Mouse (Mus musculus): ENCODE measurements around the gene Efcab2. TPM values are rescaled to one million over a fixed set of nuclear protein-coding genes. Genes with fewer than 3 reads are reported as not detected.
A peak's percentile ranks its signal among the peaks of the same experiment; 100 is the strongest.

Efcab2 gene
- polyA plus RNA-seq, 1 experiment from 2014 or later: 2.4 TPM

DNA sequence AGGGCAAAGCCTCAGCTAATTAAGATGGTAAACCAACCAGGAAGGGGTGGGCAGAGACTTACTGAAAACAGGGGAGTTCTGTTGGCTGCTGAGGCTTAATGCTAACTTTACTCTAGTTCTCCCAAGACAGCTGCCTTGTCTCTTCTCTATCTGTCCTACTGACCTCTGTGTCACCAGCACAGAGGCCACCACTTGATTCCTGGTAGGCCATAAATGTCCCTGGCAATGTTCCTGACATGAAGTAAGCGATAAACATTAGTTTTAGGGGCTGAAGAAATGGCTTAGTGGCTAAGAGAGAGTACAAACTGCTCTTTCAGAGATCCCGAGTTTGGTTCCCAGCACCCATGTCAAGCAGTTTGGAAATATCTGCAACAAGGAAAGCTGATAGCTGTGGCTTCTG is 29.0 kb upstream of the Efcab2 start:
- no peak overlapping the region for H3K9ac ChIP-seq
- peaks cover 33% of the 10 kb centered on the region for H3K4me1 ChIP-seq (replicated peaks)
- ATAC-seq (ENCODE audit: insufficient read depth): no peak
- no peaks in the 10 kb centered on the region for H3K27me3 ChIP-seq
- 68% methylated on average over 2 of the region's 2 CpGs for WGBS (ENCODE audit: insufficient replicate concordance)
- H3K36me3 ChIP-seq (replicated peaks): no peaks in the 10 kb centered on the region
- H3K4me2 ChIP-seq: no peak overlapping the region
- H3K9me3 ChIP-seq (replicated peaks): no peaks in the 10 kb centered on the region
- H3K27ac ChIP-seq (replicated peaks): no peak overlapping the region
- no peak overlapping the region for H3K4me3 ChIP-seq (replicated peaks)

DNA sequence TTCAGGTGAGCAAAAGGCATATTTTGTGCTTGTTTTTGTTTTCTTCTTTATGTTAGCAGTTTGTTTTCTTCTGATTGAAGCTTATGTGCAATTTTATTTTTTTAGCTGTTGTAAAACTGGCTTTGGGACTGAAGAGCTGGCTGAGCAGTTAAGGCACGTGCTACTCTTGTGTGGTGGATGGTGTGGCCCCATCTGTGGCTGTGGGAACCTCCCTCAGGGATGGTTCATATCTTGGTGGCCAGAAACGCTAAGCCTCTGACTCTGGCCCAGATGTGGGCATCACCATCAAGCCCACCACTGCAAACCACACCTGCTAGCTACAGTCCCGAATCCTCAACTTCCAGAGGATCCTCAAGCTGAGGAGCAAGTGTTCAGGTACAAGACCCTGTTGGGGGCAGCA is 27.8 kb upstream of the Efcab2 start:
- H3K27ac ChIP-seq (replicated peaks): no peak overlapping the region
- H3K9me3 ChIP-seq (replicated peaks): no peaks in the 10 kb centered on the region
- H3K4me2 ChIP-seq: no peak overlapping the region
- WGBS (ENCODE audit: insufficient replicate concordance): 19% methylated on average over 3 of the region's 3 CpGs
- H3K9ac ChIP-seq: no peak overlapping the region
- peak; percentile 68 for ATAC-seq (ENCODE audit: insufficient read depth)
- H3K27me3 ChIP-seq: no peaks in the 10 kb centered on the region
- H3K4me3 ChIP-seq (replicated peaks): no peak overlapping the region
- peaks cover 31% of the 10 kb centered on the region for H3K4me1 ChIP-seq (replicated peaks)
- H3K36me3 ChIP-seq (replicated peaks): no peaks in the 10 kb centered on the region

DNA sequence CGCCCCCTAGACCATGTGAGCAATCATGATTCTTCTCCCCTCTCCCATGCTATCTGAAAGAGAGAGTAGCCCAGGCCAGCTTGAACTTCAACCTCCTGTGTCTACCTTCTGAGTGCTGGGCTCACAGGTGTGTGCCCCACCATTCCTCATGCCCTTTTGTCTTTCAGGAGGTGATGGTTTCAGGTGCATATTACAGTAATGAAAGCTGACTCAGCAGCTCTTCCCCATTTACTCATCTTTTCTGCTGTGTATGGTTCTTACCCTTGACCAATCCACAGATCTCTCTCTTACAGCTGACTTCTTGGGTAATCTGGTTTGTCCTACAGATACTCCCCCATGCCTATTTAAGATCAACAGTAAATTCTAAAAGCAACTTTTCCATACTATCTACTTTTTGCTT is 26.7 kb upstream of the Efcab2 start:
- H3K4me3 ChIP-seq (replicated peaks): no peak overlapping the region
- H3K9ac ChIP-seq: no peak overlapping the region
- no peaks in the 10 kb centered on the region for H3K36me3 ChIP-seq (replicated peaks)
- ATAC-seq (ENCODE audit: insufficient read depth): no peak
- WGBS (ENCODE audit: insufficient replicate concordance): 72% methylated on average over 1 of the region's 1 CpGs
- peaks cover 26% of the 10 kb centered on the region for H3K4me1 ChIP-seq (replicated peaks)
- no peak overlapping the region for H3K4me2 ChIP-seq
- H3K27ac ChIP-seq (replicated peaks): no peak overlapping the region
- no peaks in the 10 kb centered on the region for H3K9me3 ChIP-seq (replicated peaks)
- H3K27me3 ChIP-seq: no peaks in the 10 kb centered on the region

DNA sequence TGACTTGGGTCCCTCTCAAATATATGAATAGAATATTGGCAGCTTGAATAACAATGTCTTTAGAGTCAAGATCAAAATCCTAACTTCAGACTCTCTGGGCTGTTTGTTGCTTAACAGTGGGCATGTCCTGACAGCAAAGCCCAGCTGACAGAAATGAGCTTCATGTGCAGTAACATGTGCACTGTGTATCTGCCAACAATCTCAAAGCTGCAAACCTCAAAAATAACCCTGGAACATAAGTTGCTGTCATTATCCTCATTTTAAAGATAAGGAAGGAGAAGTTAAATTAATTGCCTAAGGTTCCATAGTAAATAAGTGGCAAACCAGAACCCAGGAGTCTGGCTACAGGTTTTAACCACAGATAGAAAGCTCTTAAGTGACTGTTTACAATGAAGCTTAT is 23.7 kb upstream of the Efcab2 start:
- H3K36me3 ChIP-seq (replicated peaks): no peaks in the 10 kb centered on the region
- H3K4me3 ChIP-seq (replicated peaks): no peak overlapping the region
- H3K4me2 ChIP-seq: no peak overlapping the region
- H3K27me3 ChIP-seq: no peaks in the 10 kb centered on the region
- no peaks in the 10 kb centered on the region for H3K9me3 ChIP-seq (replicated peaks)
- H3K4me1 ChIP-seq (replicated peaks): peaks cover 22% of the 10 kb centered on the region
- no peak overlapping the region for H3K9ac ChIP-seq
- H3K27ac ChIP-seq (replicated peaks): no peak overlapping the region
- ATAC-seq (ENCODE audit: insufficient read depth): no peak

DNA sequence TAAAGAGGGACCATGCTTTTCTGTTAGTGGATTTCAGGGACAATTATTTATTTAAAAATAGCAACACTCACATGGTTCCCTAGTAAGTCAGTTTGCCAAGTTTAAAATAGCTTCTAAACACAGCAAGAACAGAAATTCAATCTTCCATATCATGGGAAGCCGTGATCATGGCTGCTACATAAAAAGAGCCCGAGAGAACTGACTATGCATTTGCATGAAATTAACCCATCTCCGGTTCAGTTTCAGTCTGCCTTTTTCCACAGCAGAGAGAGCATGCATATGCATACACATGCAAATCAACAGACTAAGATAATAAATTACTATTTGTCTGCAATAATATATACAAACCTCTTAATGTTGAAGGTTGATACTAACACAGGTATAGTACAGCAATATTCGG is 17.1 kb upstream of the Efcab2 start:
- Histone ChIP-seq H3K27ac (replicated peaks) (no peak overlapping the region), H3K9ac (no peak overlapping the region), H3K4me1 (replicated peaks) (0 out of 2 replicates have a peak, but pooled peaks cover 4% of the 10 kb centered on the region), H3K27me3 (no peaks in the 10 kb centered on the region), H3K4me2 (no peak overlapping the region), H3K36me3 (replicated peaks) (no peaks in the 10 kb centered on the region), H3K9me3 (replicated peaks) (no peaks in the 10 kb centered on the region), H3K4me3 (replicated peaks) (no peak overlapping the region)
- 62% methylated on average over 4 of the region's 4 CpGs for WGBS (ENCODE audit: insufficient replicate concordance)
- no peak for ATAC-seq (ENCODE audit: insufficient read depth)

DNA sequence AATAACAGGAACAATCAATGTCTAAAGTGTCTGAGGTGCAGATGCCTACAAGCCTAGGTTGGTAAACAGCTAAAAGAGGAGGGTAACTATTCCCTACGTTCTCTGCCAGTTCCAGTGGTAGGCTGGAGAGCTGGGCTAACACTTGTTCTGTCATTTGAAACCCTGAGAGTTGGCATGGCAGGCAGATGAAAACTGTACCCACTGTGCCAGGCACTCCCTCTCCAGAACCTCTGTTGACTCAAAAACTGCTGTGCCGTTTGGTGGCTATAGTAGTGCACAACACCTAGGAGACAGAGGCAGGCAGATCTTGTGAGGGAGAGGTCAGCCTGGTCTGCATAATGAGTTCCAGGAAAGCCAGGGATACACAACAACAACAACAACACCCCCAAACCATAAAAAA is 16.5 kb upstream of the Efcab2 start:
- Histone ChIP-seq H3K4me2 (no peak overlapping the region), H3K4me3 (replicated peaks) (no peak overlapping the region), H3K27ac (replicated peaks) (no peak overlapping the region), H3K27me3 (no peaks in the 10 kb centered on the region), H3K36me3 (replicated peaks) (no peaks in the 10 kb centered on the region), H3K9ac (no peak overlapping the region), H3K9me3 (replicated peaks) (no peaks in the 10 kb centered on the region), H3K4me1 (replicated peaks) (0 out of 2 replicates have a peak, but pooled peaks cover 3% of the 10 kb centered on the region)
- 52% methylated on average over 2 of the region's 2 CpGs for WGBS (ENCODE audit: insufficient replicate concordance)
- no peak for ATAC-seq (ENCODE audit: insufficient read depth)

DNA sequence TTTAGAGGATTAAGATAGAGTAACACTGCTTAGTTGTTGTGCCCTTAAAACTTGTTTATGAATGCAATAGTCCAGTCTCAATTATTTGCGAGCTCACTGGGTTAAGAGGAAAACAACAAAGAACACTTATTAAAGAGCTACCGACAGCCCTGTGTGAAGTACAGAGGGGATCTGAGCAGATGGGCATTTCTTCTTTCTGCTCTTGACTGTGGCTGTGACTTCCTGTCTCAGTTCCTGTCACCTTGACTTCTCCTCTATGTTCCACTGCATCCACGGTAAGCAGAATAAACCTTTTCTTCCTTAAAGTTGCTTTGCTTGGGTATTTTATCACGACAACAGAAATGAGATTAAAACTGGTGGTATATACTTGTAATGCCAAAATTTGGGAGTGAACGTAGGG is 12.9 kb upstream of the Efcab2 start:
- H3K4me3 ChIP-seq (replicated peaks): no peak overlapping the region
- H3K9ac ChIP-seq: no peak overlapping the region
- no peak for ATAC-seq (ENCODE audit: insufficient read depth)
- no peaks in the 10 kb centered on the region for H3K36me3 ChIP-seq (replicated peaks)
- 31% methylated on average over 5 of the region's 5 CpGs for WGBS (ENCODE audit: insufficient replicate concordance)
- no peaks in the 10 kb centered on the region for H3K9me3 ChIP-seq (replicated peaks)
- no peaks in the 10 kb centered on the region for H3K4me1 ChIP-seq (replicated peaks)
- no peak overlapping the region for H3K27ac ChIP-seq (replicated peaks)
- no peaks in the 10 kb centered on the region for H3K27me3 ChIP-seq
- H3K4me2 ChIP-seq: no peak overlapping the region

DNA sequence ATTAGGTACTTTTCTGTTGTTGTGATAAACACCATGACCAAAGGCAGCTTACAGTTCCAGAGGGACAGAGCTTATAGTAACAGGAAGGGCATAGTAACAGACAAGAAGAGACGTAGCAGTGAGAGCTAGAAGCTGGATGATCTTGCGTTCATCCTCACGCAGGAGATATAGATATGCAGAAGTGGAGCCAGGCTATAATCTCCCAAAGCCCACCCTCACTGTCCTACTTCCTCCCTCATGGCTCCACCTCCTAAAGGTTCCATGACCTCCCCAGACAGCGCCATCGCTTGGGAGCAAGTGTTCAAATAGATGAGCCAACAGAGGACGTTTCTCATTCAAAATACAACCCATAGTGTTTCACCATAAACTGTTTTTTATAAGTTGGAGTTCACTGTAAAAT is 10.8 kb upstream of the Efcab2 start:
- Histone ChIP-seq H3K4me2 (no peak overlapping the region), H3K27ac (replicated peaks) (no peak overlapping the region), H3K4me1 (replicated peaks) (no peaks in the 10 kb centered on the region), H3K27me3 (no peaks in the 10 kb centered on the region), H3K9me3 (replicated peaks) (no peaks in the 10 kb centered on the region), H3K9ac (no peak overlapping the region), H3K36me3 (replicated peaks) (no peaks in the 10 kb centered on the region), H3K4me3 (replicated peaks) (no peak overlapping the region)
- ATAC-seq (ENCODE audit: insufficient read depth): no peak
- 64% methylated on average over 6 of the region's 6 CpGs for WGBS (ENCODE audit: insufficient replicate concordance)

DNA sequence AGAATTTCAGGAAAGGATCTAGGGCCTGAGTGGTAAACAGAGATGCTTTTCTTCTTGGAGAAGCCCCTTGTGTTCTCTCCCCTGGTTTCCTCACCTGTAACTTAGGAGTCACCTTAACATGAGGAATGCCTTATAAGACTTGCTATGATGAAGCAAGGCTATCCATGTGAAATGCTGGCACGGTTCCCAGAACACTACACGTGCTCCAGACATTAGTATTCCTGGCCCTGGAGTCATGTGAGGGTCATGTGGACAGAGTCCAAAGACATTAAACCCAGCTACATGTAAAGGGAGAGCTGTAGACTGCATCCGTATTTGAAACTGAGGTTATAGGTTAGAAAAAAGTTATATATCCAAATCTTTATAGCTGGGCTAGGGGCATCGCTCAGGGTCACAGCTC is 9.5 kb upstream of the Efcab2 start:
- 67% methylated on average over 4 of the region's 4 CpGs for WGBS (ENCODE audit: insufficient replicate concordance)

DNA sequence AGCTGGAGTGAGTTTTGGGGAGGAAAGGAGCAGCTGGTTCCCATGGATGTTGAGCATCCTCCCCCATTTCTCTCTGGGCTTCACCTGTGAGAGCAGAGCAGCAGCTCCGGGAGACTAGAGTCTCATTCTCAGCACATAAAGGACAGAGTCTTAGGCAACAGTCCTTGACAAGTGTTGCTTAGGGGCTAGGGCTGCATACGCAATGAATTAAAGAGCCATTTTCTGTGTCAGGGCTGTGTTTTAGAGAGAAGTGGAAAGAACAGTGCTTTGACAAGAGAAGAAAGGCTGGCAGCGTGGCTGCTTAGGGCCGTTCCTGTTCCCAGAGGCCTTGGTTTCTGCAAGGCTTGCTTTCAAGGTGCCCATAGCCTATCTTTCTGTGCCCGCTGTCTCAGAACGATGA is 6.0 kb upstream of the Efcab2 start:
- Histone ChIP-seq H3K4me3 (replicated peaks) (no peak overlapping the region), H3K9ac (no peak overlapping the region), H3K36me3 (replicated peaks) (no peaks in the 10 kb centered on the region), H3K27ac (replicated peaks) (no peak overlapping the region), H3K27me3 (no peaks in the 10 kb centered on the region), H3K4me1 (replicated peaks) (peaks cover 20% of the 10 kb centered on the region), H3K9me3 (replicated peaks) (no peaks in the 10 kb centered on the region), H3K4me2 (no peak overlapping the region)
- ATAC-seq (ENCODE audit: insufficient read depth): no peak
- WGBS (ENCODE audit: insufficient replicate concordance): 83% methylated on average over 6 of the region's 6 CpGs

More for the DNA sequence above, 9.5 kb upstream of the Efcab2 start:
- Histone ChIP-seq H3K36me3 (replicated peaks) (no peaks in the 10 kb centered on the region), H3K4me3 (replicated peaks) (no peak overlapping the region), H3K27ac (replicated peaks) (no peak overlapping the region), H3K4me2 (no peak overlapping the region), H3K9me3 (replicated peaks) (no peaks in the 10 kb centered on the region), H3K27me3 (no peaks in the 10 kb centered on the region), H3K4me1 (replicated peaks) (peaks cover 5% of the 10 kb centered on the region), H3K9ac (no peak overlapping the region)
- ATAC-seq (ENCODE audit: insufficient read depth): no peak

DNA sequence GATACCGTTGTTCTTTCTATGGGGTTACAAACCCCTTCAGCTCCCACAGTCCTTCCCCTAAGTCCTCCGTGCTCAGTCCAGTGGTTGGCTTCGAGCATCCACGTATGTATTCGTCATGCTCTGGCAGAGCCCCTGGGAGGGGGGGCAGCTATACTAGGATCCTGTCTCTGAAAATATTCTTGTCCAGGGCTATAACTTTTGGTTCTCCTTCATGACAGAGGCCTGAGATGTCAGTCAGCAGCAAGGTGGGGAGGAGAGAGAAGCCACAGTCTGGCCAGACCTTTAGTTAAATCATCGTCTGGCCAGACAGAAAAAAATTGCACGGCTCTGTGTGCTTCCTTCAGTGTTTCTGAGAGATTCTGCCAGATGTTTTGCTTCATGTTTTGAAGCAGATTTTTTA is 5.2 kb upstream of the Efcab2 start:
- Histone ChIP-seq H3K4me3 (replicated peaks) (no peak overlapping the region), H3K9me3 (replicated peaks) (no peaks in the 10 kb centered on the region), H3K36me3 (replicated peaks) (no peaks in the 10 kb centered on the region), H3K4me1 (replicated peaks) (peaks cover 20% of the 10 kb centered on the region), H3K4me2 (no peak overlapping the region), H3K27me3 (no peaks in the 10 kb centered on the region), H3K27ac (replicated peaks) (no peak overlapping the region), H3K9ac (no peak overlapping the region)
- 68% methylated on average over 7 of the region's 7 CpGs for WGBS (ENCODE audit: insufficient replicate concordance)
- no peak for ATAC-seq (ENCODE audit: insufficient read depth)

DNA sequence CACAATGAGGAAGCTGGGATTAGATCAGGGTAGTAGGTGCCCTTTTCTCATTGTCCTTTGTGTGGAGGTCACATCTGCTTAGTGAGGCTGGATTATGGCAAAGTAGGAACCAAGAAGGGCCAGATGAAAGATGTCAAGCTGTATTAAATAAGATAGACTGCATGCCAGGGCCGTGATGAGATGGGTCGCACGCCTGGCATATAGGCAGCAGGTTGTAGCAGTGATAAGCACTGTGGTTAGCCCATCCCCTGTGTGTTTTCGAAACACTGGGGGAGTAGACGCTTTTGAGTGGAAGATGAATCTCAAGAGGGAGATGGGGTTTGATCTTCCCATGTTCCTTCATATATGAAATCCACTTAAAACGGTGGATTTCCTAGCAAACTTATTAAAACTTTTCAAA is 3.9 kb upstream of the Efcab2 start:
- Histone ChIP-seq H3K9ac (no peak overlapping the region), H3K4me2 (peak overlapping the region; percentile 36)

More for the DNA sequence above, 3.9 kb upstream of the Efcab2 start:
- Histone ChIP-seq H3K4me1 (replicated peaks) (peaks cover 23% of the 10 kb centered on the region), H3K36me3 (replicated peaks) (no peaks in the 10 kb centered on the region), H3K27ac (replicated peaks) (0 out of 2 replicates have a peak overlapping the region, but pooled peaks have one; percentile 19), H3K4me3 (replicated peaks) (no peak overlapping the region), H3K27me3 (no peaks in the 10 kb centered on the region), H3K9me3 (replicated peaks) (no peaks in the 10 kb centered on the region)
- peak; percentile 13; the same call in 1 of the 2 replicates for ATAC-seq (ENCODE audit: insufficient read depth)
- WGBS (ENCODE audit: insufficient replicate concordance): 22% methylated on average over 6 of the region's 6 CpGs

Measured in liver, embryonic 15.5 days (tissue).